Mouse (Mus musculus) MEL (cell line): ENCODE measurements at regions not wholly inside any gene's neighbourhood (a gene's known extent, or its start where the extent isn't known, plus 50 kb on each side); places are given as distances from the start of the nearest gene placed in this dataset.

Experiments
- DNase-seq: peaks from one replicate; pipeline ENCODE4 v3.0.0; 2011; ENCODE audit warnings: low read depth, low spot score
- H3K27ac ChIP-seq: 2 replicates; pipeline ENCODE4 v1.5.1; 2012; ENCODE audit warnings: low read depth, mild to moderate bottlenecking, control low read depth, low read length, moderate library complexity; ENCODE audit not compliant: control insufficient read depth
- H3K27me3 ChIP-seq, 2 experiments: fragments of 150-350 bp in 1 of 2; sonication (generic) in 1 of 2; 2 replicates each; pipeline ENCODE4 v1.6.1; 2012; ENCODE audit warnings: low read length in 2 of 2, mild to moderate bottlenecking in 2 of 2, improper control_type of control experiment in 1 of 2, moderate library complexity in 1 of 2; ENCODE audit not compliant: insufficient read depth in 2 of 2, control insufficient read depth in 1 of 2
- H3K36me3 ChIP-seq, 2 experiments: 2 replicates each; pipeline ENCODE4 v1.6.1; 2012 to 2014; ENCODE audit warnings: low read length in 2 of 2, improper control_type of control experiment in 1 of 2, inconsistent platforms in 1 of 2, mild to moderate bottlenecking in 1 of 2; ENCODE audit not compliant: insufficient read depth in 2 of 2, control insufficient read depth in 1 of 2
- H3K4me1 ChIP-seq, 2 experiments: fragments of 150-350 bp in 1 of 2; sonication (generic) in 1 of 2; 2 replicates each; pipeline ENCODE4 v1.6.1; 2012; ENCODE audit warnings: low read length in 2 of 2, improper control_type of control experiment in 1 of 2, mild to moderate bottlenecking in 1 of 2; ENCODE audit not compliant: insufficient read depth in 2 of 2, control insufficient read depth in 1 of 2
- H3K4me3 ChIP-seq, 2 experiments: fragments of 150-350 bp in 1 of 2; sonication (generic) in 1 of 2; 2 replicates each; pipeline ENCODE4 v1.5.1; 2012; ENCODE audit warnings: low read depth in 2 of 2, low read length in 2 of 2, mild to moderate bottlenecking in 2 of 2, moderate library complexity in 2 of 2, control low read depth in 1 of 2, improper control_type of control experiment in 1 of 2; ENCODE audit not compliant: control insufficient read depth in 1 of 2, insufficient read depth in 1 of 2
- H3K79me2 ChIP-seq: 2 replicates; pipeline ENCODE4 v1.6.1; 2012; ENCODE audit warnings: mild to moderate bottlenecking, low read length, moderate library complexity; ENCODE audit not compliant: control insufficient read depth, poor library complexity, insufficient read depth
- H3K9ac ChIP-seq: 2 replicates; pipeline ENCODE4 v1.6.1; 2012; ENCODE audit warnings: low read depth, mild to moderate bottlenecking, control low read depth, low read length, moderate library complexity; ENCODE audit not compliant: control insufficient read depth, poor library complexity, severe bottlenecking
- H3K9me3 ChIP-seq: fragments of 150-350 bp; sonication (generic); replicated peaks from 2 replicates; pipeline ENCODE4 v1.6.1; 2012; ENCODE audit warnings: mild to moderate bottlenecking, low read length, improper control_type of control experiment, moderate library complexity; ENCODE audit not compliant: insufficient read depth
- BHLHE40 ChIP-seq: IDR thresholded peaks from 2 replicates; pipeline ENCODE4 v1.6.1; 2012; ENCODE audit warnings: low read depth, mild to moderate bottlenecking, inconsistent platforms, low read length, improper control_type of control experiment, borderline replicate concordance
- CHD1 ChIP-seq: IDR thresholded peaks from 2 replicates; pipeline ENCODE4 v1.6.1; 2012; ENCODE audit warnings: low read depth, mild to moderate bottlenecking, inconsistent platforms, low read length, improper control_type of control experiment
- CHD2 ChIP-seq: IDR thresholded peaks from 2 replicates; pipeline ENCODE4 v1.6.1; 2011; ENCODE audit warnings: low read length, improper control_type of control experiment
- CTCF ChIP-seq, 3 experiments: IDR thresholded peaks in 2 of 3; conservative IDR thresholded peaks in 1 of 3; 2 replicates each; pipeline ENCODE4 v1.5.1; 2011 to 2012; ENCODE audit warnings: low read length in 3 of 3, low read depth in 2 of 3, mild to moderate bottlenecking in 2 of 3, improper control_type of control experiment in 1 of 3, inconsistent platforms in 1 of 3, mixed read lengths in 1 of 3, moderate library complexity in 1 of 3; ENCODE audit not compliant: control insufficient read depth in 1 of 3, insufficient read depth in 1 of 3, poor library complexity in 1 of 3, severe bottlenecking in 1 of 3
- E2F4 ChIP-seq: IDR thresholded peaks from 2 replicates; pipeline ENCODE4 v1.6.1; 2011; ENCODE audit warnings: low read depth, low read length, improper control_type of control experiment, borderline replicate concordance
- ELF1 ChIP-seq: IDR thresholded peaks from 2 replicates; pipeline ENCODE4 v1.6.1; 2014; ENCODE audit warnings: low read depth, mild to moderate bottlenecking, inconsistent platforms, low read length, improper control_type of control experiment, moderate library complexity
- EP300 ChIP-seq, 2 experiments: IDR thresholded peaks; 2 replicates each; pipeline ENCODE4 v1.6.1; 2011; ENCODE audit warnings: improper control_type of control experiment in 2 of 2, low read length in 2 of 2, low read depth in 1 of 2, mild to moderate bottlenecking in 1 of 2
- GABPA ChIP-seq: IDR thresholded peaks from 2 replicates; pipeline ENCODE4 v1.6.1; 2012; ENCODE audit warnings: low read depth, mild to moderate bottlenecking, inconsistent platforms, low read length, improper control_type of control experiment, moderate library complexity
- HCFC1 ChIP-seq: IDR thresholded peaks from 2 replicates; pipeline ENCODE4 v1.6.1; 2012; ENCODE audit warnings: low read depth, mild to moderate bottlenecking, inconsistent platforms, low read length, improper control_type of control experiment, moderate library complexity
- JUND ChIP-seq: IDR thresholded peaks from 2 replicates; pipeline ENCODE4 v1.6.1; 2011; ENCODE audit warnings: low read depth, mild to moderate bottlenecking, improper control_type of control experiment, low read length
- MAFK ChIP-seq: IDR thresholded peaks from 2 replicates; pipeline ENCODE4 v1.6.1; 2011; ENCODE audit warnings: low read depth, mild to moderate bottlenecking, low read length, improper control_type of control experiment, borderline replicate concordance
- MAX ChIP-seq: IDR thresholded peaks from 2 replicates; pipeline ENCODE4 v1.6.1; 2011; ENCODE audit warnings: low read length, improper control_type of control experiment
- MEF2A ChIP-seq: IDR thresholded peaks from 2 replicates; pipeline ENCODE4 v1.6.1; 2014; ENCODE audit warnings: low read depth, mild to moderate bottlenecking, inconsistent platforms, low read length, improper control_type of control experiment; ENCODE audit not compliant: poor library complexity, insufficient replicate concordance, severe bottlenecking; ENCODE audit errors: extremely low read depth
- MYB ChIP-seq: IDR thresholded peaks from 2 replicates; pipeline ENCODE4 v1.6.1; 2011; ENCODE audit warnings: mild to moderate bottlenecking, low read depth, low read length, improper control_type of control experiment
- MYC ChIP-seq: IDR thresholded peaks from 2 replicates; pipeline ENCODE4 v1.6.1; 2011; ENCODE audit warnings: low read depth, mild to moderate bottlenecking, low read length, improper control_type of control experiment, moderate library complexity
- POLR2A ChIP-seq, 2 experiments: IDR thresholded peaks; 2 replicates each; pipeline ENCODE4 v1.6.1; 2011 to 2012; ENCODE audit warnings: low read length in 2 of 2, mild to moderate bottlenecking in 2 of 2, control low read depth in 1 of 2, improper control_type of control experiment in 1 of 2, low read depth in 1 of 2, moderate library complexity in 1 of 2; ENCODE audit not compliant: control insufficient read depth in 1 of 2, insufficient read depth in 1 of 2, poor library complexity in 1 of 2
- POLR2AphosphoS5 ChIP-seq: IDR thresholded peaks from 2 replicates; pipeline ENCODE4 v1.6.1; 2012; ENCODE audit warnings: low read depth, borderline replicate concordance, mild to moderate bottlenecking, inconsistent platforms, low read length, moderate library complexity, mixed read lengths
- RAD21 ChIP-seq: IDR thresholded peaks from 2 replicates; pipeline ENCODE4 v1.6.1; 2011; ENCODE audit warnings: mild to moderate bottlenecking, low read depth, low read length, improper control_type of control experiment
- SMC3 ChIP-seq: IDR thresholded peaks from 2 replicates; pipeline ENCODE4 v1.6.1; 2011; ENCODE audit warnings: low read depth, low read length, improper control_type of control experiment
- TAL1 ChIP-seq: IDR thresholded peaks from 2 replicates; pipeline ENCODE4 v1.6.1; 2012; ENCODE audit warnings: mild to moderate bottlenecking, inconsistent platforms, low read length, moderate library complexity, mixed read lengths
- TCF12 ChIP-seq: IDR thresholded peaks from 2 replicates; pipeline ENCODE4 v1.6.1; 2014; ENCODE audit warnings: low read depth, mild to moderate bottlenecking, inconsistent platforms, low read length, improper control_type of control experiment, moderate library complexity
- UBTF ChIP-seq: IDR thresholded peaks from 2 replicates; pipeline ENCODE4 v1.6.1; 2012; ENCODE audit warnings: low read depth, mild to moderate bottlenecking, inconsistent platforms, low read length, improper control_type of control experiment, moderate library complexity, borderline replicate concordance; ENCODE audit not compliant: insufficient read depth
- USF1 ChIP-seq: IDR thresholded peaks from 2 replicates; pipeline ENCODE4 v1.6.1; 2014; ENCODE audit warnings: low read depth, mild to moderate bottlenecking, inconsistent platforms, low read length, improper control_type of control experiment, moderate library complexity
- USF2 ChIP-seq, 2 experiments: IDR thresholded peaks; 2 replicates each; pipeline ENCODE4 v1.6.1; 2011 to 2012; ENCODE audit warnings: improper control_type of control experiment in 2 of 2, low read length in 2 of 2, borderline replicate concordance in 1 of 2, inconsistent platforms in 1 of 2, low read depth in 1 of 2, mild to moderate bottlenecking in 1 of 2; ENCODE audit not compliant: insufficient read depth in 1 of 2
- ZC3H11A ChIP-seq: IDR thresholded peaks from 2 replicates; pipeline ENCODE4 v1.6.1; 2012; ENCODE audit warnings: low read depth, mild to moderate bottlenecking, inconsistent platforms, low read length, improper control_type of control experiment
- ZNF384 ChIP-seq: IDR thresholded peaks from 2 replicates; pipeline ENCODE4 v1.6.1; 2012; ENCODE audit warnings: low read depth, mild to moderate bottlenecking, inconsistent platforms, low read length, improper control_type of control experiment

DNA sequence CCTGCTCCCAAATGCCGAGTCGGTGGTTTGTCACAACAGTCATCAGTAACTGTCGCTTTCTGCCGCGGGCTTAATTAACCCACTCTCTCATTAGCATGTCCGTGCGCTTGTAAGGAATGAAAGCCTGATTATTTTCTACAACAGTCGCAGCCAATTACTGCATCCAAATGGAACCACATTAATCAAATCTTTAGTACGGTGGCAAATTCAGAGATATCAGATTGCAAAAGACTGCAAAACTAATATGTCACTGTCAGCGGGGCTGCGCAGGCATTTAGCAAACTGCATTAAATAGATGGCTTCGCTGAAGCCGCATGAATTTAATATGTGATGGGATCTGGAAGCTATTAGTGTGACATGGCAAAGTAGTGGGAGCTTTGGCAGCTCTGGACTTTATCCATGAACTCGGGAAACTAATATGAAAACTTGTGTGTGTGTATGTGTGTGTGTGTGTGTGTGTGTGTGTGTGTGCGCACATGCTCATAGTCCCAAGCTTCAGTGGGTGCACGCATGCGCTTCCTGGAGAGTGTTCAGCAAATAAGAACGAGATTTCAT lies 299.5 kb upstream of the Zfp703 start:
- no peaks in the 10 kb centered on the region for H3K79me2 ChIP-seq
- no peak overlapping the region for H3K27ac ChIP-seq
- no peaks in the 10 kb centered on the region for H3K27me3 ChIP-seq
- H3K9me3 ChIP-seq: no peaks in the 10 kb centered on the region
- no peak overlapping the region for H3K4me3 ChIP-seq
- H3K4me1 ChIP-seq: no peaks in the 10 kb centered on the region
- no peak for DNase-seq
- no peaks in the 10 kb centered on the region for H3K36me3 ChIP-seq
- no peak overlapping the region for H3K9ac ChIP-seq
- TF ChIP-seq TCF12 (no peak), TAL1 (no peak), MYB (no peak), HCFC1 (no peak), POLR2A (IDR thresholded peaks at IDR 0.05; ENCODE audit: control insufficient read depth in 1 of 2, insufficient read depth in 1 of 2, low read depth in 1 of 2, low read length in 2 of 2, poor library complexity in 1 of 2) (no peak), POLR2AphosphoS5 (no peak), RAD21 (no peak), USF1 (no peak), UBTF (no peak), MAFK (no peak), EP300 (IDR thresholded peaks at IDR 0.05; ENCODE audit: low read depth in 1 of 2, low read length in 2 of 2) (no peak), ZC3H11A (no peak), ELF1 (no peak), MYC (no peak)
- TF ChIP-seq, all 39 proteins: peak for 0

DNA sequence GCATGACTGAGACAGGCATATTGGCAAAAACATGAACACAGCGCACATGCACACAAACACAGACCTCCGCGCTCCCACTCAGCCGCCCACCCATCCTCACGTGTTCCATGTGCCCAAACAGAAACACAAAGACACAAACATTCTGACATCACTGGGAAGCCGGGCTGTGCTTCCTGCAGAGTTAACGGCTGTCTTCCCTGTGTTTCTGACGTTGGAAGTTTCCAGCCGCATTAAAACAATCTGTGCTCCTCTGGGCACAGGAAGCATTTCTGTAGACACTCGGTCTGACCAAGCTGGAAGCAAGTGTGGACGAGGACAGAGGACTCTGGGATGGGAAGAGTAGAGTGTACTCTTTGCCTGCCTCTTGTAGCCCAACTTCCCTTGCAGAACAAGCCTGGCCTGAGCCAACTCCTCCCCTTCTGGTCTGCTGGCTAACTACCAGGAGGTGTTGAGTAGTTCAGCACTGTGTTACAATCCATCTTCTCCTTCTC lies 296.2 kb upstream of the Zfp703 start:
- Histone ChIP-seq H3K4me1 (no peaks in the 10 kb centered on the region), H3K27me3 (no peaks in the 10 kb centered on the region), H3K36me3 (no peaks in the 10 kb centered on the region), H3K9me3 (no peaks in the 10 kb centered on the region), H3K79me2 (no peaks in the 10 kb centered on the region), H3K27ac (no peak overlapping the region), H3K4me3 (no peak overlapping the region), H3K9ac (no peak overlapping the region)
- no peak for TF ChIP-seq GABPA
- TF ChIP-seq BHLHE40: no peak
- TF ChIP-seq ZC3H11A: no peak
- TF ChIP-seq CHD1: no peak
- no peak for TF ChIP-seq JUND
- no peak for TF ChIP-seq TAL1
- no peak for TF ChIP-seq USF2 (IDR thresholded peaks at IDR 0.05; ENCODE audit: borderline replicate concordance in 1 of 2, insufficient read depth in 1 of 2, low read depth in 1 of 2, low read length in 2 of 2)
- no peak for TF ChIP-seq MAX
- TF ChIP-seq SMC3: no peak
- TF ChIP-seq CTCF (IDR thresholded peaks at IDR 0.05 in 2 of 3, conservative IDR thresholded peaks at IDR 0.05 in 1 of 3; ENCODE audit: control insufficient read depth in 1 of 3, insufficient read depth in 1 of 3, low read depth in 2 of 3, low read length in 3 of 3, poor library complexity in 1 of 3, severe bottlenecking in 1 of 3): no peak
- TF ChIP-seq ZNF384: no peak
- no peak for TF ChIP-seq E2F4
- TF ChIP-seq ELF1: no peak
- TF ChIP-seq MEF2A: no peak
- no peak for TF ChIP-seq CHD2
- no peak for DNase-seq
